Mouse (Mus musculus) embryonic fibroblast, embryonic 13.5 days (primary cell): ENCODE results near the gene Syn3.

Experiments used
- CTCF ChIP-seq: IDR thresholded peaks from 2 replicates; pipeline ENCODE4 v1.5.1; 2011; ENCODE audit warnings: mild to moderate bottlenecking, control low read depth, low read length, moderate library complexity, borderline replicate concordance; ENCODE audit not compliant: insufficient read depth
- POLR2A ChIP-seq: IDR thresholded peaks from 2 replicates; pipeline ENCODE4 v1.6.1; 2011; ENCODE audit warnings: low read depth, mild to moderate bottlenecking, control low read depth, low read length, moderate library complexity

DNA sequence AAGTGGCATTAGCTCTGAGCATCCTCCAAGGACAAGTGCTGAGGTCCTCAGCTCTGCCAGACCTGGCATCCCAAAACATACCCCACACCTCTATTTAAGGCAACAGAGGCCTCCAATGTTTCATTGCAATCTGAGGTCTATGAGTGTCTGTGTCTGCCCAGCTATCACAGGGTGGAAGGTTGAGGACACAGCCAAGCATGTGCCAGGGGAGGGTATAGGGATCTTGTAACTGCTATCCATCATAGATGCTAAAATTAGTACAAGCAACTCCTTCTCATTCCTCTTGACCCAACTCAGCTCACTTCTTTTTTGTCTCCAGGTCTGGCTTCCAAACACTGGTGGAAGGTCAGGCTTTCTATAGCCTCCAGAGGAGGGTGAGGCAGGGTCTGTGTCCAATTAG is 127.1 kb downstream of the Syn3 start:
- TF ChIP-seq CTCF (no peak), POLR2A (no peak)
